Mouse (Mus musculus) midbrain, embryonic 11.5 days (tissue): ENCODE measurements around the gene Slc17a5. TPM values are rescaled to one million over a fixed set of nuclear protein-coding genes. Genes with fewer than 3 reads are reported as not detected.

Experiments
- ATAC-seq: fragments of 200-750 bp; cut with Nextera tagmentation; 2 replicates; pipeline ENCODE4 v1.8.0; 2017; ENCODE audit warnings: moderate TSS enrichment, moderate library complexity; ENCODE audit not compliant: low FRiP score
- DNase-seq: peaks from one replicate; pipeline ENCODE4 v3.0.0; 2015; ENCODE audit warnings: low spot score; ENCODE audit errors: missing footprints
- H3K27ac ChIP-seq: fragments of 300-500 bp; sonication (generic); 2 replicates; pipeline ENCODE4 v1.5.1; 2014; ENCODE audit warnings: low read depth, low read length
- H3K27me3 ChIP-seq: fragments of 300-500 bp; sonication (generic); 2 replicates; pipeline ENCODE4 v1.6.1; 2014; ENCODE audit warnings: mild to moderate bottlenecking, low read length, moderate library complexity, mixed read lengths; ENCODE audit not compliant: control insufficient read depth, insufficient read depth
- H3K36me3 ChIP-seq: fragments of 300-500 bp; sonication (generic); 2 replicates; pipeline ENCODE4 v1.6.1; 2014; ENCODE audit warnings: mild to moderate bottlenecking, low read length, moderate library complexity, mixed read lengths; ENCODE audit not compliant: control insufficient read depth, insufficient read depth
- H3K4me1 ChIP-seq: fragments of 300-500 bp; sonication (generic); 2 replicates; pipeline ENCODE4 v1.6.1; 2014; ENCODE audit warnings: low read length; ENCODE audit not compliant: control insufficient read depth, insufficient read depth
- H3K4me2 ChIP-seq: fragments of 300-500 bp; sonication (generic); 2 replicates; pipeline ENCODE4 v1.6.1; 2014; ENCODE audit warnings: mild to moderate bottlenecking, moderate library complexity
- H3K4me3 ChIP-seq: fragments of 300-500 bp; sonication (generic); 2 replicates; pipeline ENCODE4 v1.5.1; 2014; ENCODE audit warnings: low read depth, low read length
- H3K9ac ChIP-seq: fragments of 300-500 bp; sonication (generic); 2 replicates; pipeline ENCODE4 v1.6.1; 2014; ENCODE audit warnings: low read length
- H3K9me3 ChIP-seq: fragments of 300-500 bp; sonication (generic); 2 replicates; pipeline ENCODE4 v1.6.1; 2016; ENCODE audit warnings: low read length; ENCODE audit not compliant: control insufficient read depth
- WGBS: fragments of 180-500 bp; shearing (Covaris S2); extraction: QIAGEN DNeasy Blood & Tissue Kit; methylation state at CpG from one replicate; pipeline ENCODE4 v1.1.7; 2014; 5-methylcytosine and 5-hydroxymethylcytosine counted together
- polyA plus RNA-seq: library from polyadenylated mRNA; unstranded; fragments of >200 nt; fragmentation: Nextera tagmentation; extraction: Ambion mirVana; gene quantifications from 2 replicates; pipeline ENCODE4 v1.2.1, GENCODE M21; 2014

The Slc17a5 gene
- polyA plus RNA-seq, 1 experiment from 2014 or later, result 9.8 TPM

DNA sequence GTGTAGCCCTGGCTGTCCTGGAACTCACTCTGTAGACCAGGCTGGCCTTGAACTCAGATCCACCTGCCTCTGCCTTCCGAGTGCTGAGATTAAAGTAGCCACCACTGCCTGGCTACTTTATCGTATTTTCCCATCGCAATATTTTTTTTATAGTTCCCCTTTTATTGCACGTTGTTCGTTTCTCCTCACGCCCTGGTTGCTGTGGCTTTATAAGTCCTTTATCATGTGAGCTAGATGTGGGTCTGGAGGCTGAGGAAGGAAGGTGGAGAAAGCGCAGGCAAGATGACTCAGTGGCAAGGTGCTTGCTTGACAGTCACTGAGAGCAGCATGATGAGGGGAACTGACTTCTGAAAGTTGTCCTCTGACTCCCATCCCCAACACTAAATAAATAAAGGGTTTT, 9.0 kb downstream of the Slc17a5 start:
- Histone ChIP-seq H3K4me2 (no peak overlapping the region), H3K27ac (no peak overlapping the region), H3K4me3 (no peak overlapping the region), H3K9me3 (no peaks in the 10 kb centered on the region), H3K27me3 (no peaks in the 10 kb centered on the region), H3K4me1 (0 out of 2 replicates have a peak, but pooled peaks cover 3% of the 10 kb centered on the region), H3K36me3 (no peaks in the 10 kb centered on the region), H3K9ac (no peak overlapping the region)
- DNase-seq, result peak; percentile 39
- no peak for ATAC-seq
- WGBS, result 92% methylated on average over 7 of the region's 7 CpGs

DNA sequence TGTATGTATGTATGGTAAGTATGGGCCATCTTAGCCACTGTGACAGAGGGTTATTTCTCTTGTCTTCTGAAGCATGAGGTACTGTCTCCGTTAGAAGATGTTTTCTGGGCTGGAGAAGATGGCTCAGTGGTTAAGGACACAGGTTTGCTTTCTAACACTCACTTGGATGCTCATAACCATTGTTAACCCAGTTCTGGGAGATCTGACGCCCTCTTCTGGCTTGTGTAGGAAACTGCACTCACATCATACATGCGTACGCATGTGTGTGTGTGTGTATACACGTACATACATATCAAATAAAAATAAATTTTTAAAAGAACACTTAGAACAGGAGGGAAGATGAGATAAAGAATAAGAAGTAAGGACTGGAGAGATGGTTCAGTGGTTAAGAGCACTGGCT, 11.4 kb downstream of the Slc17a5 start:
- no peaks in the 10 kb centered on the region for H3K36me3 ChIP-seq
- WGBS, result 92% methylated on average over 5 of the region's 5 CpGs
- ATAC-seq (no peak), DNase-seq (peak; percentile 26)
- H3K4me1 ChIP-seq, result 0 out of 2 replicates have a peak, but pooled peaks cover 3% of the 10 kb centered on the region
- H3K27me3 ChIP-seq, result no peaks in the 10 kb centered on the region
- no peaks in the 10 kb centered on the region for H3K9me3 ChIP-seq
- H3K27ac ChIP-seq, result no peak overlapping the region
- no peak overlapping the region for H3K4me3 ChIP-seq
- H3K9ac ChIP-seq, result no peak overlapping the region
- H3K4me2 ChIP-seq, result no peak overlapping the region

DNA sequence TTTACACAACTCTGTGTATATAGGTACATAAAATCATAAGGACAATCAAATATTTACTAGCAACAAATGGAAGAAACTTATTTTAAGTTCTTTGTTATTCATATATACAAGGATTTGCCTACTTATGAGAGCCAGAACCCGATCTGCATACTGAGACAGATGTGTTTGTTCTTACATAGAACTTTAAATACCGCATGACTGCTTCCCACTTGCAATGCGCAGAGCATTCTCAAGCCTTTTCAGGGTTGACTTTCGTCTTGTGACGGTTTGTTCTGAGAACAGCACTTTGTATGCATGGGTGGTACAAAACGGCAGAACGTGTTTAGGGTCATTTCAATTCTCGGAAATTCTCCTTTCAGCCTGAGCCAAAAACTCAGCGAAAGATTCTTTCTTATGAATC, 17.9 kb downstream of the Slc17a5 start:
- DNase-seq, result no peak
- no peaks in the 10 kb centered on the region for H3K27me3 ChIP-seq
- WGBS, result 91% methylated on average over 9 of the region's 9 CpGs
- H3K27ac ChIP-seq, result no peak overlapping the region
- no peaks in the 10 kb centered on the region; the same call in 1 of the 2 replicates for H3K36me3 ChIP-seq
- no peak overlapping the region for H3K4me3 ChIP-seq
- no peaks in the 10 kb centered on the region for H3K4me1 ChIP-seq
- no peaks in the 10 kb centered on the region for H3K9me3 ChIP-seq
- no peak overlapping the region for H3K9ac ChIP-seq
- no peak overlapping the region for H3K4me2 ChIP-seq
- no peak for ATAC-seq

DNA sequence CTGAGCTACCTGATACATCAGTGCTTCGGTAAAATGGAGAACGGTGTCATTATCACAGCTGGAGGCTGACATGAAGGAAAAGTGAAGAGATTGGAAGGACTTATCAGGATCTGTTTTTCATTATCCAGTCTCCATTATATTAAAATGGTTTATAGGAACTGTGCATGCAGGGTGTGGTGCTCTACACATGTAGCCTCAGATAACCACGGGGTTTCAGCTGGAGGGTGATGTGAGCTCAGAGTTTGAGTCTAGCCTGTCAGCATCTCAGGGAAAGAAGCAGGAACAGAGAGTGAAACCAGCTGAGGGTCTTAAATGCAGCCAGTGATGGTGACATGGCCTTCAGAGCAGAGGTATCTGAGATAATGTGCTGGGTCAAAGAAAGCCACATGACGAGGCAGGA, 28.4 kb downstream of the Slc17a5 start:
- no peaks in the 10 kb centered on the region for H3K9me3 ChIP-seq
- no peak overlapping the region for H3K27ac ChIP-seq
- DNase-seq, result no peak
- H3K4me2 ChIP-seq, result no peak overlapping the region
- ATAC-seq, result no peak
- no peak overlapping the region for H3K9ac ChIP-seq
- no peak overlapping the region for H3K4me3 ChIP-seq
- no peaks in the 10 kb centered on the region for H3K36me3 ChIP-seq
- no peaks in the 10 kb centered on the region for H3K27me3 ChIP-seq
- no peaks in the 10 kb centered on the region for H3K4me1 ChIP-seq
- WGBS, result 85% methylated on average over 4 of the region's 4 CpGs

DNA sequence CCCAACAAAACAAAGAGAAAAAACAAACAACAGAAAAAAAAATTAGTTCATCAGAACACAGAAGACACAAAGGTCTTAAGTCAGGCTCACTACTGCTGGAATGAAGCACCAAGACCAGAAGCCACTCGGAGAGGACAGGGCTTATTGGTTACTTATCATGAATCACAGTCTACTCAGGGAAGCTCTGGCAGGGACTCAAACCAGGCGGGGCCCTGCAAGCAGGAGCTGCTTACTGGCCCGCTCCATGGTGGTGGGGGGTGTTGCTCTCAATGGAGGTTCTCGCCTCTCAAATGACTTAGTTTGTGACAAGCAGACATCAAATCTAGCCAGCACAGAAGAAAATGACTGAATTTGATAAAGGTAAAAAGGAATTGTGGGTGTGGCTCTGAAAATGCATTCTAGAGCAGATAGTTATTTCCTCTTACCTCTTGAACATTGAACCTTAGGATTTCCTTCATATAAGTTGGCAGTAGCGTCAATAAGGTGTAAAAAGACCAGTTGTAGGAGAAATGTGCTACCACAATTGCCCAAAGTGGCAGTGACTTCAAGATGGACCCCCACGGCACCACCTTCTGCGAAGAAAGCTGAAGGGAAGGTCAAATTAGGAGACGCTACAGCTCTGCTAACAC, 29.1 kb downstream of the Slc17a5 start:
- no peak overlapping the region for H3K27ac ChIP-seq
- H3K4me3 ChIP-seq, result no peak overlapping the region
- no peak for DNase-seq
- no peaks in the 10 kb centered on the region for H3K4me1 ChIP-seq
- no peak overlapping the region for H3K9ac ChIP-seq
- H3K9me3 ChIP-seq, result no peaks in the 10 kb centered on the region
- no peaks in the 10 kb centered on the region for H3K27me3 ChIP-seq
- 88% methylated on average over 8 of the region's 8 CpGs for WGBS
- no peak for ATAC-seq
- H3K4me2 ChIP-seq, result no peak overlapping the region
- no peaks in the 10 kb centered on the region for H3K36me3 ChIP-seq

DNA sequence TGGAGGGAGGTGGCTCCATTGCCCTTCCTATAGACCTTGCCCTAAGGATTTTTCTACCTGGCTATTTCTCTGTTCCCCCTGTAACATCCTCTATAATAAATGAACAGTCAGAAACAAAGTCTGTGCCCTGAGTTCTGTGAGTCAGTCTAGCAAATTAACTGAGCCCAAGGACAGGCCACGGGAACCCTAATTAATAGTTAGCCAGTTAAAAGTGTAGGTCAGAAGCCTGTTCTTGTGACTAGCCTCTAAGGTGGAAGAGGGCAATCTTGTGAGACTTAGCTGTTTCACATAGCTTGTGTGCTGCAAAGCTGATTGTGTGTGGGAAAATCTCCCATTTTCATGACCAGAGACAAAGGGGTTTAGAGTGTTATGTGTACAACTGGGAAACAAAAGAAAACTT, 30.8 kb downstream of the Slc17a5 start:
- Histone ChIP-seq H3K9me3 (no peaks in the 10 kb centered on the region), H3K36me3 (peaks cover 3% of the 10 kb centered on the region; the same call in 1 of the 2 replicates), H3K4me2 (no peak overlapping the region), H3K27ac (no peak overlapping the region), H3K27me3 (no peaks in the 10 kb centered on the region), H3K9ac (no peak overlapping the region), H3K4me1 (no peaks in the 10 kb centered on the region), H3K4me3 (no peak overlapping the region)
- WGBS, result 89% methylated on average over 1 of the region's 1 CpGs
- no peak for ATAC-seq
- no peak for DNase-seq

DNA sequence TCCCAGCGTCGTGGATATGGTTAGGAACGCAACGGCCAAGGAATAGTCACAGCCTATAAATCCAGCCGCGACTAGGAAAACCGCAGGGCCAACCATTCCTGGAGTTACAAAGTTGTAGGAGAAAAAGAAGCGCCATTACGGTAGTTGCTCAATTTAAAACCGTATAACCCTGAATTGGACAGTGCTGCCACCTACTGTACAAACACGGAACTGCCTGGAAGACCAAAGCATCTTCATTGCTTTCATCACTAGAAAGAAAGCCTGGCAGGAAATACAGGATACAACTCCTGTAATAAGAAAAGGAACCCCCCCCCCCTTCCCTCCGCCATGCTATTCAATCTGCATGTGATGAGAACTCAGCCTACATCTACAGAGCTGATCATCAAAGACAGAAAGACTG, 34.9 kb downstream of the Slc17a5 start:
- H3K4me1 ChIP-seq, result no peaks in the 10 kb centered on the region
- no peak overlapping the region for H3K27ac ChIP-seq
- WGBS, result 43% methylated on average over 12 of the region's 12 CpGs
- H3K27me3 ChIP-seq, result no peaks in the 10 kb centered on the region
- ATAC-seq (no peak), DNase-seq (peak; percentile 97)
- H3K36me3 ChIP-seq, result peaks cover 3% of the 10 kb centered on the region; the same call in 1 of the 2 replicates
- H3K9me3 ChIP-seq, result no peaks in the 10 kb centered on the region
- no peak overlapping the region for H3K4me2 ChIP-seq
- H3K4me3 ChIP-seq, result no peak overlapping the region
- no peak overlapping the region for H3K9ac ChIP-seq

DNA sequence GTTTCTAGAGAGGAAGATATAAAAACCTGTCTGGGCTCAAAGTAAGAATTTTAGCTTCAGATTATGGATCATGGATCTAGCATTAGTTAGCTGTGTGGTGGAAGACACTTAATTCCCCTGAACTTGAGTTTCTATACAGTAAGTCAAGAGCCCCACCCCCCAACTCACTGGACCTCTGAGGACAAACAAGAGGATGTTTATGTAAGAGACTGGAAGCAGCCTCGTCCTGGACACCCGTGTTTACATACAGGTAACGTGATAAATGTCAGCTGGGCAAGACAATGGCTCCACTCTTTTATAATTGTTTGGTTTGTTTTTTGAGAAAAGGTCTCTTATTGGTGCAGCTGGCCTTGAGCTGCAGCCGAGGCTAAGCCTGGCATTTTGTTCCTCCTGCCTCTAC, 36.1 kb downstream of the Slc17a5 start:
- Histone ChIP-seq H3K36me3 (peaks cover 3% of the 10 kb centered on the region; the same call in 1 of the 2 replicates), H3K4me1 (no peaks in the 10 kb centered on the region), H3K9ac (no peak overlapping the region), H3K4me2 (no peak overlapping the region), H3K9me3 (no peaks in the 10 kb centered on the region), H3K4me3 (no peak overlapping the region), H3K27ac (no peak overlapping the region), H3K27me3 (no peaks in the 10 kb centered on the region)
- no peak for DNase-seq
- WGBS, result 84% methylated on average over 4 of the region's 4 CpGs
- no peak for ATAC-seq

DNA sequence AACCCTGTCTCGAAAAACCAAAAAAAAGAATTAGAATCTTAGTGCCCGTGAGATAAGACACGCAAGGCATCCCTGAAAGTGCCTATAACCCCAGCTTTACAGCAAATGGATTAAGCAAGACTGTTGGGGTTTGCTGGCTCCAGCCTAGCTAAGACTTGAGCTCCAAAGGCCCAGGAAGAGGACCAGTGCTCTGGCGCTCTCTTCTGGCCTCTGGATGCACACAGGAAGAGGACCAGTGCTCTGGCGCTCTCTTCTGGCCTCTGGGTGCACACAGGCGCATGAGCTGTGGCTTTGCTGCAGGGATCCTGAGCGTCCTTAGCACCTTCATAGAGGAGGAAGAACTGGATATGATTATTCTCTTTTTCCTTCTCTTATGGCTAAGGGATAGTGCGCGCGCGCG, 40.1 kb downstream of the Slc17a5 start:
- no peak overlapping the region for H3K4me3 ChIP-seq
- no peak overlapping the region for H3K27ac ChIP-seq
- no peaks in the 10 kb centered on the region for H3K4me1 ChIP-seq
- H3K27me3 ChIP-seq, result no peaks in the 10 kb centered on the region
- H3K4me2 ChIP-seq, result no peak overlapping the region
- WGBS, result 81% methylated on average over 12 of the region's 12 CpGs
- no peak for ATAC-seq
- peaks cover 3% of the 10 kb centered on the region; the same call in 1 of the 2 replicates for H3K36me3 ChIP-seq
- DNase-seq, result no peak
- H3K9me3 ChIP-seq, result no peaks in the 10 kb centered on the region
- H3K9ac ChIP-seq, result no peak overlapping the region
